Mouse (Mus musculus): ENCODE results near the gene Hexb.

Hexb gene

GRCm38 (mm10) chr13:97197932-97198562, at the start of gene Hexb:
Gene Hexb (minus strand): TSS chr13:97198357.
- DNase-seq (ENCODE audit: low read depth, low spot score): peak; percentile 73

DNA sequence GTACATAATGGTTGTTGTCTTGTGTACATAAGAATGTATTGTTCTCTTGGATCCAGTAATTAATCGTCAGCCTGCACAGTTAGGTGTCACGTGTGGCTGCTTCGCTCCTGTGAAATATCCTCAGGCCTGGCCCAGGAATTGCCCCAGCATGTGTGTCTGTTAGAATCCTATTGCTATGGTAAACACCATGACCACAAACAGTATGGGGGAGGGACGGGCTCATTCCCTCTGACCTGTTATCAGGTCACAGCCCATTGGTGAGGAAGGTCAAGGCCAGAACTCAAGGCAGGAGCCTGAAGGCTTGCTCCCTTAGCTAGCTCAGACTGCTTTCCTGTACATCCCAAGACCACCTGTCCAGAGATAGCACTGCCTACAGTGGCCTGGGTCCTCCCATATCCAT, 49.6 kb upstream of the Hexb start:
- DNase-seq (ENCODE audit: low read depth, low spot score): no peak

DNA sequence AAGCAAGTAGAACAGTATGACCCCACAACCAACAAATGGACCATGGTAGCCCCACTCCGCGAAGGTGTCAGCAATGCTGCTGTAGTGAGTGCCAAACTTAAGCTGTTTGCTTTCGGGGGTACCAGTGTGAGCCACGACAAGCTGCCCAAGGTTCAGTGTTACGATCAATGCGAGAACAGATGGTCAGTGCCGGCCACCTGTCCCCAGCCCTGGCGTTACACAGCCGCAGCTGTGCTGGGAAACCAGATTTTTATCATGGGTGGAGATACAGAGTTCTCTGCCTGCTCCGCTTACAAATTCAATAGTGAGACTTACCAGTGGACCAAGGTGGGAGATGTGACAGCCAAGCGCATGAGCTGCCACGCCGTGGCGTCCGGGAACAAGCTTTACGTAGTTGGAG, 48.1 kb upstream of the Hexb start:
- no peak for DNase-seq (ENCODE audit: low read depth, low spot score)

DNA sequence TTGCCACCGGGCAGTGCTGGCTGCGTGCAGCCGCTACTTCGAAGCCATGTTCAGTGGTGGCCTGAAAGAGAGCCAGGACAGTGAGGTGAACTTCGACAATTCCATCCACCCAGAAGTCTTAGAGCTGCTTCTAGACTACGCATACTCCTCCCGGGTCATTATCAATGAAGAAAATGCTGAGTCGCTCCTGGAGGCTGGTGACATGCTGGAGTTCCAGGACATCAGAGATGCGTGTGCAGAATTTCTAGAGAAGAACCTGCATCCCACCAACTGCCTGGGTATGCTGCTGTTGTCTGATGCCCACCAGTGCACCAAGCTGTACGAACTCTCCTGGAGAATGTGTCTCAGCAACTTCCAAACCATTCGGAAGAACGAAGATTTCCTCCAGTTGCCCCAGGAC, 47.0 kb upstream of the Hexb start:
- DNase-seq (ENCODE audit: low read depth, low spot score): no peak

- no peak for DNase-seq (ENCODE audit: low read depth, low spot score)
These were observed 46.6 kb upstream of the Hexb start for GRCm38 (mm10) chr13:97244712-97245105.

GRCm38 (mm10) chr13:97243962-97244711, 46.0 kb upstream of the Hexb start:
- DNase-seq (ENCODE audit: low read depth, low spot score): no peak

GRCm38 (mm10) chr13:97242716-97243115, 44.6 kb upstream of the Hexb start:
- no peak for DNase-seq (ENCODE audit: low read depth, low spot score)

DNA sequence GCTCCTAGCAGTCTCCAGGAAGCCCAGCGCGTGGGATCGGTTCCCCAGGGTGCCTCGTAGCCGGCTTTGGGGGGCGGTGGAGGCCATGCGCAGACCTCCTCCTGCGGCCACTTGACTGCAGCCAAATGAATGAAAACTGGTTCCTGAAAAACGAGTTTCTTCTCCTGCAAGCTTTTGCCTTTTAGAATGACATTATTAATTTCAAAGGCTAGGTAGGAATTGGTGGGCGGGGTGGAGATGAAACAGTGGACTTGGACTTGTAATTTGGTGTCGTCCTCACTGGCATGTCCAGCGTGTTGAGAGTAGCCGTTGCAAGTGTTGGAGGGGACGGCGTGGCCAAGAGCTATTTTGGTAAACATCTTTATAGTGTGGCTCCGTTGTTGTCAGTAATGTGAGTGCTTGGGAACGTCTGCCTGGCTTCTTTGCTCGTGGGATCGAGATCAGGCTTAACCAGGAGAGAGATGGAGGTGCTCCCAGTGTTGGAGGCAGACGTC, 43.7 kb upstream of the Hexb start:
- DNase-seq (ENCODE audit: low read depth, low spot score): no peak

- peak; percentile 84 for DNase-seq (ENCODE audit: low read depth, low spot score)
These were observed 43.0 kb upstream of the Hexb start, which contains the start of gene Enc1 for GRCm38 (mm10) chr13:97240965-97241786. Gene Enc1 (plus strand): TSS chr13:97241105.

DNA sequence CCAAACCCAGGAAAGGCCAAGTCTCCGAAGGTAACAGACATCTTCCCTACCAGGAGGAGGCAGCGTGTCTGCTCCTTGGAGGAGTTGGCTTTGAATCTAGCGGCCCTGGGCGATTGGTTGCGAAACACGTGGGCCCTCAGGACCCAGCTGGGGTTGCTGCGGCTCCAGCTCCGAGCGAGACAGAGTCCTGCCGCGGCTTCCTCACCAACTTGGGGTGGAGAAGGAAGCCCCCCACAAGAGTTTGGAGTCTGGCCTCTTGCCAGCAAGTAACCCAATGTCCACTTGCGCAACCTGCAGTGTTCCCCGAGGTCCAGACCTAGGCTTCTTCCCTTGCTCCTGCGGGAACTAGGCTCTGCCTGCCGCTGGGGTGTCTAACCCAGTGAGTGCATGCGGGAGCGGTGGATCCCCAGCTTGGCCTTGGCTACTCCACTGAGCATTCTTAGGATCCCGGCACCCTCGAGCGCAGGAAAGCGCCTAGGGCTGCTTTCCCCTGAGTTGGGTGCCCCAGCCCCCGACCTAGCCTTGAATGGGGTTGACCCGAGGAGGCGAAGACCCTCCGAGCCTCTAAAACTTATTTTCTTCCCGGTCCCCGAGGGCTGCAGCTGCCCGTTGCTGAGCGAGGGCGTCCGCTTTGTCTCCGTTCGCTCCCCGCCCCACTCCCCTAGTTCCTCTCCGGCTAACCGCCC, 42.3 kb upstream of the Hexb start:
- DNase-seq (ENCODE audit: low read depth, low spot score): no peak

DNA sequence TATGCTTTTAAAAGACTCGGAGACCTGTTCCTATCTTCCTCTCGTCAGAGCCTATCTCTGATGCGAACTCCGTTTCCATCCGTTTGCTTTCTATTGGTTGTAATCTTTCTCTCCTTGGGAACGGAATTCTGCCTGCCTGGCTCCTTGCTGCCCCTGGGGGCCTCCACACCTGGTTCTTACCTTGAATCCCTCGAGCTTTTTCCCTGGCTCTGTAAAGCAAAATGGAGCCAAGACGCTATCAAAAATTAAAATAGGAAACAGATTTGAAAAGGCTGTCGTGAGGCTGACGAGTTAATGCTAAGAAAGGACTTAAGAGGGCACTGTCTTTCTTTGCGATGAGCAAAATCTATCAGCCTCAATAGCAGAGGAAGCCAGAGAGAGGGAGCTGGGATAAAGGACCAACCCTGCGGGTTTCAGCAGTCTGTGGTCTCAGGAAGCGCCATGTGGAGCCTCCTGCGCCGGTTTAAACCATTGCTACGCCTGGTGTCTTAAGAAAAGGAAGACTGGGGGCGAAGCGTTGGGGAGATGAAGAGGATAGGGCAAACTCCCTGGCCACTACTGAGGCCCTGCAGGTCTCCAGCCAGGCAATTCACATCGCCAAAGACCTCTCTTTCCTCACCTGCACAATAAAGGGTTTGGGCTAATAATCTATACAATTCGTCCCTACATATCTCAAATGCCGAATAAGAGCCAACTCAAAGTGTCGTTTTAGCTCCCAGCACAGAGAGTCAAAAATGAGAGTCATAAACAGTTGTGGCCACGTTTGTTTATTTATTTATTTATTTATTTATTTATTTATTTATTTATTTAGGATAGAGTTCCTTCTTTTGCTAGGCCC, 41.4 kb upstream of the Hexb start:
- peak; percentile 87 for DNase-seq (ENCODE audit: low read depth, low spot score)

DNA sequence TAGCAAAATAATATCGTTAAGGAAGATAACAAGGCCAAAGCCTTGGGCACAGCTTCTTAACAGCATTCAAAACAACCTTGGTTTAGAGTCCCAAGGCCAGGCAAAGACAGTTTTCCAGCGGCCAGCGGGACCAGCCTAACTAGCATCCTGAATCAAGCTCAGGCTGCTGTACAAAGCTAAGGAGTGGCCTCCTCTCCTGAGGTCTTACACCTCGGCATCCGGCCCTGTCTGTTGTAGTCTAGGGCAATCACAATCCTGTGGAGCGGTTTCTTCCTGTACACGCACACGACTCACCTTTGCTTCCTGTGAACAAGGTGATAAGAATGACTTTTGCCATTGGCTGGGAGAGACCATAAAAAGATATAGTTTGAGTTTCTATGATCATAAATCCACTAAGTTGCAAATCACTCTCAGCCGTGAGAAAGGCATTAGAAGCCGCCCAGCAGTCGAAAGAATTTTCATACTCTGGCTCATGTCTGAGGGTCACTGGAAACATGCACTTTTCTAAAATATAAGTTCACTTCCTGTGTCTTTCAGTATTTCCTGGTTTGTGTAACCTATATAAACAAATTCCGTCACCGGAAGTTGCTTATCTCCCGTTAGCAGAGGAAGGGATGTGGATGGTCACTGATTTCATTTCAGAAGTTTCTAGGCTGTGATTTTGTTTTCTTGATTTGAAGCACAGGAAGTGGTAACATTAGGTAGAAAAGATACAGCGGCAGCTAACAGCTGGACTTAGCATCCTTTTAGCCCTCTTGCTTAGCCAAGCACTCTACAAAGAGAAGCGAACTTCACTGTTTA, 40.2 kb upstream of the Hexb start:
- DNase-seq (ENCODE audit: low read depth, low spot score): no peak

GRCm38 (mm10) chr13:97237700-97238099, 39.5 kb upstream of the Hexb start:
- DNase-seq (ENCODE audit: low read depth, low spot score): no peak

DNA sequence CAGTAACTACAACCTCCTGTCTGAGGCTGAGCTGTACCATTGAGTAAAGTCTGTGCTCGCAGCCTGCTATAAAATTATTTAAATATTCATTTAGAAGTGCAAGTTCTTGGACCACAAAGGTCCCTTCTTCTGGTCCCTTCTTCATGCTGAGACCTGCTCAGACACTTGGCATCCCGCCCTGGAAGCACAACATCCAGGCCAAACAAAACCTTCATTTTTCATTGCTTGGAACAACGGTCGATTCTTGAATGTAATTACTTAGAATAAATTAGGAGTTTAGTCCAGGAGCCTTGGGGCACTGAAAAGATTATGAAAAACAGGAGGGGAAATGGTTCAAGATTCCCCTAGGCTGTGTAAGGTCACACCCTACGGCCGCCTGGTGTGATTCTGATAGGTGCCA, 37.8 kb upstream of the Hexb start:
- DNase-seq (ENCODE audit: low read depth, low spot score): no peak

- DNase-seq (ENCODE audit: low read depth, low spot score): peak; percentile 78
These were observed 36.7 kb upstream of the Hexb start for GRCm38 (mm10) chr13:97234785-97235417.

GRCm38 (mm10) chr13:97233092-97233491, 34.9 kb upstream of the Hexb start:
- no peak for DNase-seq (ENCODE audit: low read depth, low spot score)

- DNase-seq (ENCODE audit: low read depth, low spot score): no peak
These were observed 31.9 kb upstream of the Hexb start for GRCm38 (mm10) chr13:97230101-97230500.

DNA sequence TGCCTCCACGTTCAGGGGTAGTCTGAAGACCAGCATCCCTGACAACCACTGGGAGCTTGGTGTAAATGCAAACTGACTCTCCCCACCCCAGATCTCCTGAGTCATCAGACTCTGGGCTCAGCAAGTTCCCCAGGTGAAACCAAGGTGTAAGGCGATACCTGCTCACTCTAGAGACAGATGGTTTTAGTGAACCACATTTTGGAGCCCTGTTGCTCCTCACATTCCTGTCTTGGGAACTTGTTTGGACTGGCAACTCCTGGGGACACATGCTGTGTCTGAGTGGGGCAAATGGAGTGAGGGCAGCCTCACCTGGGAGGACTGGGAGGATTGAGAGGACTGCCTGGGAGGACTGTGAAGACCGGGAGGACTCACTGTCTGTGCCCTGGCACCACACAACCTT, 29.6 kb upstream of the Hexb start:
- no peak for DNase-seq (ENCODE audit: low read depth, low spot score)

DNA sequence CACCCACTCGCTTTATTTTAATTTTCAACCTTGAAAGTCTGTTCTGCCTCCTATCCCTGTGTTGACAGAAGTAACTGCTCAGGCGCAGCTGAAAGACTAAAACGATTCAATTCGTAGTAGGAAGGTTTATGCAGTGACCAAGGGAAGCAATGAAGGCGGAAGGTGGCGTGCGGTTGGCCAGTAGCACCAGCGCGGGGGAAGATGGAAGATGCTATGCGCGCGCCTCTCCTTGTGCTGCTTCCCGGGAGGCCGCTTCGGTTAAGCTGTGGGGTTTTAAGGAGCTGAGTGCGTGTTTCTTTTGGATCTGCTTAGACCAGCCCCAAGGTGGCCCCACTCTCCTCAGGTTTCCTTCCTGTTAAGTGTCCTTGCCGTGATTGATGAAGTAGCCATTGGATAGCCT, 27.0 kb upstream of the Hexb start:
- no peak for DNase-seq (ENCODE audit: low read depth, low spot score)
